Mouse (Mus musculus) bone marrow, adult 2 months (tissue): ENCODE measurements around the gene Tcf12. TPM values are rescaled to one million over a fixed set of nuclear protein-coding genes. Genes with fewer than 3 reads are reported as not detected.

Experiments used
- H3K27ac ChIP-seq: fragments of 200-500 bp; 2 replicates; pipeline ENCODE4 v1.5.1; 2012; ENCODE audit warnings: low read depth, mild to moderate bottlenecking, control low read depth, inconsistent platforms, low read length; ENCODE audit not compliant: control insufficient read depth, poor library complexity, insufficient read depth
- H3K4me1 ChIP-seq: fragments of 200-500 bp; 2 replicates; pipeline ENCODE4 v1.6.1; 2011; ENCODE audit warnings: low read length; ENCODE audit not compliant: control insufficient read depth, insufficient read depth
- H3K4me3 ChIP-seq: fragments of 200-500 bp; replicated peaks from 2 replicates; pipeline ENCODE3; 2011; ENCODE audit warnings: mild to moderate bottlenecking, low read depth, low read length, control low read depth; ENCODE audit not compliant: control insufficient read depth
- CTCF ChIP-seq: fragments of 200-500 bp; IDR thresholded peaks from 2 replicates; pipeline ENCODE4 v1.5.1; 2011; ENCODE audit warnings: low read length, control low read depth; ENCODE audit not compliant: control insufficient read depth, insufficient read depth
- POLR2A ChIP-seq: fragments of 200-500 bp; IDR thresholded peaks from 2 replicates; pipeline ENCODE4 v1.6.1; 2011; ENCODE audit warnings: low read depth, mild to moderate bottlenecking, control low read depth, low read length, borderline replicate concordance; ENCODE audit not compliant: control insufficient read depth
- WGBS: fragments of 180-500 bp; shearing (Covaris S2); methylation state at CpG from one replicate; pipeline ENCODE4 v1.1.7; 2018; 5-methylcytosine and 5-hydroxymethylcytosine counted together
- polyA plus RNA-seq: library from polyadenylated mRNA; stranded (reverse); fragments of >200 nt; gene quantifications from 2 replicates; pipeline ENCODE4 v1.2.4, GENCODE M21; 2011; ENCODE audit warnings: low replicate concordance; ENCODE audit not compliant: missing spikeins, insufficient read depth, insufficient read length

The Tcf12 gene
- polyA plus RNA-seq, 1 experiment, result 11.7 TPM

DNA sequence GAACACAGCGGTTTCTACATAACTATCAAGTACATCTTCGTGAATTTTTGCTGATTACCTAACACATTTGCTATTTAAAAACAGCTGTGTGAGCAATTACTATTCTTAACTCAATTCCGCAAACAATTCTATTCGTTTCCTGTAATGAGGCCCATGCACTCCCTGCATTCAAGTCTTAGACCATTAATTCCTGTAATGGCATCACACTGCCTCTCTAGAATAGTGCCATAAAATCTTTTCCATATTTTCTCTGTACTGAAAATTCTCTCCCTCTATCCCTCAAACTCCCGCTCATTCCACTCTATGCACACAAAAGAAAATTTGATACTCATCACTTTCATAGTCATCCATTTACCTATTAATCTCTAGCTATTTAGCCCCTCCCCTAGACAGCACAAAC is 88.4 kb downstream of the Tcf12 start:
- no peak overlapping the region for H3K27ac ChIP-seq
- no peak overlapping the region for H3K4me3 ChIP-seq
- H3K4me1 ChIP-seq, result no peaks in the 10 kb centered on the region
- 76% methylated on average over 5 of the region's 5 CpGs for WGBS
- no peak for TF ChIP-seq POLR2A
- no peak for TF ChIP-seq CTCF

- no peak for TF ChIP-seq CTCF
- TF ChIP-seq POLR2A, result no peak
- WGBS, result 68% methylated on average over 3 of the region's 3 CpGs
- no peaks in the 10 kb centered on the region for H3K4me1 ChIP-seq
- H3K27ac ChIP-seq, result no peak overlapping the region
- no peak overlapping the region for H3K4me3 ChIP-seq
Observed at GRCm38 (mm10) chr9:72021512-72021911, 90.2 kb downstream of the Tcf12 start.

DNA sequence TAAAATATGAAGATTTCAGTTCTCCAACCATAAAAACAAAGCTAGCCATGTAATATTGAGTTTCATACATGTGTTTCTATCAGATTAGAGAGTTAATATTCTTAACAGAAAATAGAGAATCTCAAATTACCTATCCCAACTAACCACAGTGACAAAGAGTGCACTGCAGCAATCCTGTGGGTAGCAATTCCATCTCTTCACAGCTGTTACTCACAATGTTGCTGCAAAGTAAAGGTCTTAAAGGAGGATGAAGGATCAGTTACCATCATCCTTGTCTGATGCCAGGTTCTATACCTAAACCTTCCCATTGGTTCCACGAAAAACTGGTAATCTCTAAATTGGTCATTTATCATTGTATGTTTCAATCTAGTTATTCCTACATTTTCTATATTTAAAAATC is 95.7 kb downstream of the Tcf12 start:
- WGBS, result 80% methylated on average over 1 of the region's 1 CpGs
- Histone ChIP-seq H3K27ac (no peak overlapping the region), H3K4me1 (no peaks in the 10 kb centered on the region; the same call in 1 of the 2 replicates), H3K4me3 (no peak overlapping the region)
- TF ChIP-seq CTCF (no peak), POLR2A (no peak)

- Histone ChIP-seq H3K4me1 (no peaks in the 10 kb centered on the region; the same call in 1 of the 2 replicates), H3K4me3 (no peak overlapping the region), H3K27ac (no peak overlapping the region)
- TF ChIP-seq CTCF (no peak), POLR2A (no peak)
- WGBS, result 36% methylated on average over 4 of the region's 4 CpGs
Observed at GRCm38 (mm10) chr9:72014585-72015381, 96.9 kb downstream of the Tcf12 start.

- TF ChIP-seq POLR2A (no peak), CTCF (no peak)
- no peak overlapping the region for H3K27ac ChIP-seq
- 37% methylated on average over 1 of the region's 1 CpGs for WGBS
- no peak overlapping the region for H3K4me3 ChIP-seq
- no peaks in the 10 kb centered on the region; the same call in 1 of the 2 replicates for H3K4me1 ChIP-seq
Observed at GRCm38 (mm10) chr9:72013541-72013940, 98.1 kb downstream of the Tcf12 start.

GRCm38 (mm10) chr9:72008634-72009033 is 103.0 kb downstream of the Tcf12 start:
- Histone ChIP-seq H3K4me3 (no peak overlapping the region), H3K27ac (no peak overlapping the region), H3K4me1 (no peaks in the 10 kb centered on the region; the same call in 1 of the 2 replicates)
- 68% methylated on average over 1 of the region's 1 CpGs for WGBS
- TF ChIP-seq POLR2A, result no peak
- no peak for TF ChIP-seq CTCF

DNA sequence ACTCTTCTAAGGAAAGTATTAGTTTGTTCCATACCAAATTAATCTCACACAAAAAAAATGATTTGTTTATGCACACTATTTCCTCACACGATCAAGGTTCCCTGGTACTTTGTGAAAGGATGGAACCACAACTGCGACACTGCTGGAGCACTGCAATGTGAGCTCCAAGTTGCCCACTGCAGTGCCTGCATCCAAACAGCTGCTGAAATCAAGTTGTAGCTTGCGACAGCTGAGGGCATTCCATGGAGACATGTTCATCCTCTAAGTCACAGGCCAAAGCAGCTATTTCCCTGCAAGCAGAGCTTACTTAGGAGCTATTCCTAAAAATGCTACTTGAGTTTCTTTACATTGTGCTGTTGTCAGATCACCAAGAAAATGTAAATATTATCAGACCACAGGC is 120.5 kb downstream of the Tcf12 start:
- TF ChIP-seq POLR2A, result no peak
- no peak for TF ChIP-seq CTCF
- Histone ChIP-seq H3K4me1 (no peaks in the 10 kb centered on the region), H3K4me3 (no peak overlapping the region), H3K27ac (no peak overlapping the region)
- WGBS, result 87% methylated on average over 3 of the region's 3 CpGs

DNA sequence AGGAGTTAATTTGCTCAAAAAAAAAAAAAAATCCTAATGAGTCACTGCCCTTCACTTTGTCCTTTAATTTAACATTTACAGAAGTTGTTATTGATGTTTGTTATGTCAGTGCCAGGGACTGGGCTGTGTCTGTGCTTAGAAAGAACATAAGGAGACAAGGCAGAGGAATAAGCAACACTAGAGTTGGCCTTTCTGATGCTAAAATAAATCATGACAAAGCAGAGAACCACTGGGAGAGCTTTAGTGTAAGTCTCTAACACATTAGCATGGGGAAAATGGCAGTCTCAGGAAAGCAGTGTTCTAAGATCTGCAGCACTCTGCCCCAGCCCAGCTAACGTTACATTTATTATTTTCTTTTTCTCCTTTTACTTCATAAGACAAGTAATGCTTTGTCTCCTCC is 121.3 kb downstream of the Tcf12 start:
- H3K4me3 ChIP-seq, result no peak overlapping the region
- 89% methylated on average over 1 of the region's 1 CpGs for WGBS
- TF ChIP-seq POLR2A, result no peak
- no peak for TF ChIP-seq CTCF
- no peaks in the 10 kb centered on the region for H3K4me1 ChIP-seq
- no peak overlapping the region for H3K27ac ChIP-seq

DNA sequence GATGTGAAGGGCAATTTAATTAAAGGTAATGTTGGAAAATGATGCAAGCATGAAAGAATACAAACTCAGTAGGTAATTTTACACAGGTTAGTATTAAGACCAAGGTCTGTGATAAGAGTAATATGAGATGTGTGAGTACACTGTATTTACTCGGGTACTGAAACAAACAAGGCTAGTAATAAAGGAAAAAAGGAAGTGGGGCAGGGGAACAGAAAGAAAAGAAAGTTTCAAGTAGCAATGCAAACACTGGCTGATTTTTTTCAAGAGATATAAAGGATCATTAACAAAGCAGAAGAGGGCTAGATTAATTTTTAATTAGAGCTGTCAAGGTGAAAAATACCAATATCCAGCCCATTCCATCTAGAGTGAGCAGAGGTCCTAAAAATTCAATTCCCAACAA is 122.0 kb downstream of the Tcf12 start:
- TF ChIP-seq POLR2A (no peak), CTCF (no peak)
- H3K4me1 ChIP-seq, result no peaks in the 10 kb centered on the region
- no peak overlapping the region for H3K4me3 ChIP-seq
- H3K27ac ChIP-seq, result no peak overlapping the region
- 9% methylated on average over 1 of the region's 1 CpGs for WGBS
